Mouse (Mus musculus) macrophage (primary cell): ENCODE data around the gene Alas2. TPM values are rescaled to one million over a fixed set of nuclear protein-coding genes. Genes with fewer than 3 reads are reported as not detected.

Source experiments
- H3K27ac ChIP-seq: fragments of 350-480 bp; formaldehyde crosslinking; 2 replicates; pipeline ENCODE4 v1.9.0; 2021
- H3K36me3 ChIP-seq: fragments of 350-480 bp; formaldehyde crosslinking; 2 replicates; pipeline ENCODE4 v1.9.0; 2021; ENCODE audit errors: inconsistent target
- H3K4me3 ChIP-seq: fragments of 350-480 bp; formaldehyde crosslinking; 2 replicates; pipeline ENCODE4 v1.9.0; 2021; ENCODE audit errors: inconsistent target
- H3K79me2 ChIP-seq: fragments of 350-480 bp; formaldehyde crosslinking; 2 replicates; pipeline ENCODE4 v1.9.0; 2021; ENCODE audit errors: inconsistent target
- WGBS: methylation state at CpG from one replicate; pipeline ENCODE4 v1.1.7; 2026; ENCODE audit warnings: inconsistent platforms; ENCODE audit not compliant: missing documents; 5-methylcytosine and 5-hydroxymethylcytosine counted together
- polyA plus RNA-seq: library from polyadenylated mRNA; stranded (reverse); fragments of 250-400 nt; gene quantifications from 3 replicates; pipeline ENCODE4 v1.2.4, GENCODE M21; 2018; ENCODE audit warnings: inconsistent platforms

Alas2 gene
- polyA plus RNA-seq, 1 experiment from 2014 or later: not detected

- Histone ChIP-seq H3K27ac (peak within 1 kb of the TSS; percentile 58), H3K4me3 (peak within 1 kb of the TSS; percentile 66), H3K36me3 (no peaks in the 10 kb centered on the region), H3K79me2 (peaks cover 13% of the 10 kb centered on the region)
- 21% methylated on average over 33 of the region's 35 CpGs for WGBS
These were observed 41.0 kb downstream of the Alas2 start, which contains the start of gene Pfkfb1 for GRCm38 (mm10) chrX:150588023-150588764. TSS of gene Pfkfb1 (plus strand) at chrX:150588229.

- H3K27ac ChIP-seq: 0 out of 2 replicates have a peak within 1 kb of the TSS, but pooled peaks have one; percentile 58
- no peaks in the 10 kb centered on the region for H3K36me3 ChIP-seq
- peaks cover 13% of the 10 kb centered on the region for H3K79me2 ChIP-seq
- H3K4me3 ChIP-seq: peak within 1 kb of the TSS; percentile 66; the same call in 1 of the 2 replicates
- 85% methylated on average over 3 of the region's 5 CpGs for WGBS
These were observed 42.5 kb downstream of the Alas2 start, which contains the start of gene Apex2 for GRCm38 (mm10) chrX:150589696-150590095. TSS of gene Apex2 (minus strand) at chrX:150589868.

- H3K27ac ChIP-seq: no peak overlapping the region
- 90% methylated on average over 12 of the region's 12 CpGs for WGBS
These were observed 46.3 kb downstream of the Alas2 start for GRCm38 (mm10) chrX:150593266-150594035.

GRCm38 (mm10) chrX:150594176-150594575, 47.0 kb downstream of the Alas2 start:
- H3K4me3 ChIP-seq: no peak overlapping the region
- H3K27ac ChIP-seq: no peak overlapping the region
- no peaks in the 10 kb centered on the region for H3K36me3 ChIP-seq
- 91% methylated on average over 3 of the region's 3 CpGs for WGBS
- no peaks in the 10 kb centered on the region for H3K79me2 ChIP-seq

More at GRCm38 (mm10) chrX:150593266-150594035, 46.3 kb downstream of the Alas2 start:
- Histone ChIP-seq H3K79me2 (no peaks in the 10 kb centered on the region), H3K4me3 (no peak overlapping the region), H3K36me3 (no peaks in the 10 kb centered on the region)

- Histone ChIP-seq H3K79me2 (no peaks in the 10 kb centered on the region), H3K4me3 (no peak overlapping the region), H3K36me3 (no peaks in the 10 kb centered on the region), H3K27ac (no peak overlapping the region)
- WGBS: 85% methylated on average over 9 of the region's 9 CpGs
These were observed 48.0 kb downstream of the Alas2 start for GRCm38 (mm10) chrX:150595016-150595760.

- H3K79me2 ChIP-seq: no peaks in the 10 kb centered on the region
- no peak overlapping the region for H3K4me3 ChIP-seq
- no peak overlapping the region for H3K27ac ChIP-seq
- WGBS: 96% methylated on average over 2 of the region's 2 CpGs
- no peaks in the 10 kb centered on the region for H3K36me3 ChIP-seq
These were observed 51.7 kb downstream of the Alas2 start for GRCm38 (mm10) chrX:150598882-150599281.

Other genes starting within 250 kb of the Alas2 start
- 7.7 to 21.0 TPM (median 8.1 TPM) in 3 replicates for gene Tmem29, start 88.2 kb upstream of the Alas2 start, polyA plus RNA-seq
- 1.6 to 2.5 TPM (median 2.2 TPM) in 3 replicates for gene Pfkfb1, start 40.9 kb downstream of the Alas2 start, polyA plus RNA-seq
- 4.0 to 6.1 TPM (median 4.6 TPM) in 3 replicates for gene Apex2, start 42.5 kb downstream of the Alas2 start, polyA plus RNA-seq
- gene Tro, start 110.2 kb downstream of the Alas2 start, polyA plus RNA-seq: not detected in 3 replicates